Mouse (Mus musculus) liver, embryonic 14.5 days (tissue): ENCODE results near the gene Zfp983. TPM values are rescaled to one million over a fixed set of nuclear protein-coding genes. Genes with fewer than 3 reads are reported as not detected.
"Not testable (repeated sequence)": the region's sequence is repeated elsewhere in the genome, so short reads cannot be mapped to it uniquely, and the experiment has no call there.

Experiments used
- ATAC-seq: fragments of 200-750 bp; cut with Nextera tagmentation; 2 replicates; pipeline ENCODE4 v1.8.0; 2017; ENCODE audit warnings: moderate number of reproducible peaks, mild to moderate bottlenecking, moderate library complexity; ENCODE audit not compliant: insufficient read depth
- DNase-seq, 3 experiments: peaks; one replicate each; pipeline ENCODE4 v3.0.0-alpha.2; 2012 to 2013; ENCODE audit warnings: low read depth in 3 of 3, low spot score in 3 of 3
- H3K27ac ChIP-seq: fragments of 300-500 bp; sonication (generic); 2 replicates; pipeline ENCODE4 v1.5.1; 2014; ENCODE audit warnings: moderate library complexity, mild to moderate bottlenecking, control low read depth, inconsistent platforms
- H3K27me3 ChIP-seq: fragments of 300-500 bp; sonication (generic); 2 replicates; pipeline ENCODE4 v1.6.1; 2014; ENCODE audit warnings: mild to moderate bottlenecking, low read length, moderate library complexity; ENCODE audit not compliant: control insufficient read depth, insufficient read depth
- H3K36me3 ChIP-seq: fragments of 300-500 bp; sonication (generic); replicated peaks from 2 replicates; pipeline ENCODE4 v1.6.1; 2014; ENCODE audit warnings: low read depth; ENCODE audit not compliant: control insufficient read depth, insufficient read depth
- H3K4me1 ChIP-seq, 2 experiments: fragments of 200-500 bp in 1 of 2; fragments of 300-500 bp in 1 of 2; sonication (generic) in 1 of 2; replicated peaks; 2 replicates each; pipeline ENCODE4 v1.6.1; 2012 to 2014; ENCODE audit warnings: antibody characterized with exemption in 1 of 2, inconsistent platforms in 1 of 2, low read length in 1 of 2; ENCODE audit not compliant: control insufficient read depth in 2 of 2, insufficient read depth in 2 of 2
- H3K4me2 ChIP-seq: fragments of 300-500 bp; sonication (generic); 2 replicates; pipeline ENCODE4 v1.6.1; 2014; ENCODE audit warnings: low read depth, mild to moderate bottlenecking, control low read depth, moderate library complexity
- H3K4me3 ChIP-seq, 2 experiments: fragments of 200-500 bp in 1 of 2; fragments of 300-500 bp in 1 of 2; sonication (generic) in 1 of 2; 2 replicates each; pipeline ENCODE4 v1.5.1; 2012 to 2014; ENCODE audit warnings: low read depth in 2 of 2, low read length in 2 of 2, mild to moderate bottlenecking in 2 of 2, control low read depth in 1 of 2, inconsistent platforms in 1 of 2, moderate library complexity in 1 of 2; ENCODE audit not compliant: insufficient read depth in 1 of 2
- H3K9ac ChIP-seq: fragments of 300-500 bp; sonication (generic); replicated peaks from 2 replicates; pipeline ENCODE4 v1.6.1; 2014; ENCODE audit warnings: mild to moderate bottlenecking, control low read depth, moderate library complexity
- H3K9me3 ChIP-seq: fragments of 300-500 bp; sonication (generic); 2 replicates; pipeline ENCODE4 v1.6.1; 2016; ENCODE audit warnings: low read length, mixed read lengths; ENCODE audit not compliant: control insufficient read depth
- CTCF ChIP-seq: IDR thresholded peaks from 2 replicates; pipeline ENCODE4 v1.5.1; 2016; ENCODE audit warnings: antibody characterized with exemption, low read depth, control low read depth
- EP300 ChIP-seq: IDR thresholded peaks from 2 replicates; pipeline ENCODE4 v1.6.1; 2016; ENCODE audit warnings: antibody characterized with exemption, low read depth
- WGBS: fragments of 180-500 bp; shearing (Covaris S2); extraction: QIAGEN DNeasy Blood & Tissue Kit; methylation state at CpG from one replicate; pipeline ENCODE4 v1.1.7; 2014; ENCODE audit not compliant: insufficient replicate concordance; 5-methylcytosine and 5-hydroxymethylcytosine counted together
- polyA plus RNA-seq, 2 experiments: library from polyadenylated mRNA; depleted of rRNA in 1 of 2; stranded (reverse) in 1 of 2; unstranded in 1 of 2; fragments of >200 nt; fragmentation: Nextera tagmentation in 1 of 2; extraction: Ambion mirVana in 1 of 2; gene quantifications; 2 replicates each; pipeline versions ENCODE4 v1.2.1 to v1.2.3; 2012 to 2014

The Zfp983 gene
- polyA plus RNA-seq, 2 experiments = 0.78 to 1.3 TPM

DNA sequence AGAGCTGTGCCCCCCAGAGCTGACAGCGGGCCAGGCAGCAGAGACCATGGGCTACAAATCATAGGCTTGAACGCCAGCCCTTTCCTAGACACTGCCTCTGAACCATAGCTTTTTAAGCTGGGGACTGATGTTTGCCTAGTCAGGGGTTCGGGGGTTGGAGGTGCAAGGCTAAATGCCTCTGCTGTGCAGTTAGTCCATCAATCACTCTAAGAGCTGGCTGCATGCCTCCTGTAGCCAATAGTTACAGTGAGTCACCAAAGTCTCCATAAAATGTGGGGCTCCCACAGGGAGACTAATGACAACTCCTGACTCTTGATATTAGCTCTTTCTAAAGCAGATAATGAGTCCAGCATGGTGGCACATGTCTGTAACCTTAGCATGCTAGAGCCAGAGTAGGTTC, 1.6 kb upstream of the Zfp983 start:
- H3K9ac ChIP-seq = no peak overlapping the region
- no peaks in the 10 kb centered on the region for H3K36me3 ChIP-seq
- no peak overlapping the region for H3K27ac ChIP-seq
- peaks cover 0 to 8% of the 10 kb centered on the region in 2 experiments; a peak in 3 of 4 replicates for H3K4me1 ChIP-seq
- 60% methylated on average over 3 of the region's 3 CpGs for WGBS
- no peak overlapping the region for H3K4me3 ChIP-seq
- no peaks in the 10 kb centered on the region for H3K9me3 ChIP-seq
- no peak overlapping the region for H3K4me2 ChIP-seq
- TF ChIP-seq CTCF = no peak
- TF ChIP-seq EP300 = no peak
- no peaks in the 10 kb centered on the region for H3K27me3 ChIP-seq
- no peak for ATAC-seq
- no peak for DNase-seq

DNA sequence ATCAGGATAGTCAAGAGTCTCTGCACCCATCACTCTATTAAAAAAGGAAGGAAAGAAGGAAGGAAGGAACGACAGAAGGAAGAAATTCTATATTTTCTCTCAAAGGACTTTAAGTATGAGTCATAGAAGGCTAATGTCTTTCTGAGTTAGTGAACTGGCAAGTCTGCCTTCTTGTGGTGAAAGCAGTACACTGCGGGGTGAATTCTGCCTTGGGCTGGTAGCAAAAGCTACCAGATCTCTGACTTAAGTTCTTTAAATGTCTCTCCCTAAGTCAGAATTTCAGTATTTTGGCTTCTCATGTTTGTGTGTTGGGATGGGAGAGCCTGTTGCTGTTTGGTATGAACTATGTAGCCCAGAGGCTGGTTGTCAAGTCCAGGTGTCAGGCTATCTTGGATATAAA, 488 bp upstream of the Zfp983 start:
- Histone ChIP-seq H3K27me3 (no peaks in the 10 kb centered on the region), H3K9ac (peak overlapping the region; percentile 48), H3K4me3 (peak overlapping the region; percentile 60 to 94), H3K4me2 (peak overlapping the region; percentile 62), H3K27ac (peak overlapping the region; percentile 57), H3K9me3 (no peaks in the 10 kb centered on the region), H3K36me3 (no peaks in the 10 kb centered on the region), H3K4me1 (peaks cover 0 to 8% of the 10 kb centered on the region in 2 experiments; a peak in 3 of 4 replicates)
- 22% methylated on average over 2 of the region's 2 CpGs for WGBS
- peak; percentile 53; the same call in 1 of the 2 replicates for ATAC-seq
- peak; percentile 41 to 50 (median 41) for DNase-seq
- TF ChIP-seq CTCF (peak; percentile 56), EP300 (no peak)

- Histone ChIP-seq H3K4me3 (peak overlapping the region; percentile 30 to 65; a peak in 2 of 4 replicates), H3K27ac (peak overlapping the region; percentile 79), H3K9ac (peak overlapping the region; percentile 59; the same call in 1 of the 2 replicates), H3K4me1 (peaks cover 9 to 10% of the 10 kb centered on the region in 2 experiments), H3K4me2 (peak overlapping the region; percentile 74)
- TF ChIP-seq EP300 = peak; percentile 68
- H3K9me3 ChIP-seq, H3K36me3 ChIP-seq, H3K27me3 ChIP-seq: not testable (repeated sequence)
- ATAC-seq (peak; percentile 51), DNase-seq (peak; percentile 46 to 67 (median 61))
- 0% methylated on average over 1 of the region's 1 CpGs for WGBS
Measured at GRCm38 (mm10) chr17:21678826-21679225, 28.4 kb downstream of the Zfp983 start.

DNA sequence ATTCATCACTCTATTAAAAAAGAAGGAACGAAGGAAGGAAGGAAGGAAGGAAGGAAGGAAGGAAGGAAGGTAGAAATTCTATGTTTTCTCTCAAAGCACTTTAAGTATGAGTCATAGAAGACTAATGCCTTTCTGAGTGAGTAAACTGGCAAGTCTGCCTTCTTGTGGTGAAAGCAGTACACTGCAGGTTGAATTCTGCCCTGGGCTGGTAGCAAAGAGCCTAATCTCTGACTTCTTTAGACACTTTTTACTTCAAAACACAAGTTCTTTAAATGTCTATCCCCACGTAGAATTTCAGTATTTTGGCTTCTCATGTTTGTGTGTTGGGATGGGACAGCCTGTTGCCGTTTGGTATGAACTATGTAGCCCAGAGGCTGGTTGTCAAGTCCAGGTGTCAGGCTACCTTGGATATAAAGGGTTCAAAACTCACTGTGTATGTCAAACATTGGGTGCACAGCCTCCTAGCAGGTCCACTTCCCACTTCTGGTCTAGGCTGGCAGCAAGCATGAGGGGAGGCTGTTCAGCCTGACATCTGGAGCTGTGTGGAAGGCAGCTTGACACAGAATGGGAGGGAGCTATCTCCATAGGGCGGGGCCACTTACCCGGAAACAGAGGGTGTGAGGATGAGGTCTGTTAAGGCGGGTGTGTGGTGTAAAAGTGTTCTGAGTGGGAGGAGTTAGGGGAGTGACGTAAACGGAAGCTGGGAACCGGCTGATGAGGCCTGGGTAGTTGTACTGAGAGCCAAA, 29.0 kb downstream of the Zfp983 start:
- peaks cover 9 to 10% of the 10 kb centered on the region in 2 experiments for H3K4me1 ChIP-seq
- H3K9ac ChIP-seq = peak overlapping the region; percentile 59
- H3K4me3 ChIP-seq = peak overlapping the region; percentile 65 to 98
- no peaks in the 10 kb centered on the region; the same call in 1 of the 2 replicates for H3K36me3 ChIP-seq
- 2% methylated on average over 9 of the region's 9 CpGs for WGBS
- no peaks in the 10 kb centered on the region for H3K9me3 ChIP-seq
- ATAC-seq (peak; percentile 100), DNase-seq (peak; percentile 93 to 95 (median 93))
- no peaks in the 10 kb centered on the region for H3K27me3 ChIP-seq
- peak overlapping the region; percentile 74 for H3K4me2 ChIP-seq
- TF ChIP-seq EP300 (no peak), CTCF (peak; percentile 79)
- H3K27ac ChIP-seq = peak overlapping the region; percentile 79

DNA sequence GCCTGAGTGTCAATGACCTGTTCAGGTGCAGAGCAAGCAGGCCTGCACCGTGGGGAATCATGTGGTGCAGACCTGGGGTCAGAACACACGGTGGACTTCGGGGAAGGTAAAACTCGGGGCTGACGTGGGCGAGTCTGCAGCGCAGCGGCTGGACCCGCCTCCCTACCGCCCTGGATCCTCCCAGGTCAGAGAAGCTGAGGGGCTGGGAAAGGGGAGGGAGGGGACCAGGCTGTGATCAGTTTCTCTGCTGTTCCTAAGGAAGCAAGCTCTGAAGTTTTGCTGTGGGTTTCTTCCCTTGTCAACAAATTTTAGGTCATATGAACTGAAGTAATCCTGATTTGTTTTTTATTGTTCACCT, 29.6 kb downstream of the Zfp983 start:
- Histone ChIP-seq H3K9ac (peak overlapping the region; percentile 59), H3K4me2 (peak overlapping the region; percentile 74), H3K4me1 (peaks cover 9 to 10% of the 10 kb centered on the region in 2 experiments), H3K4me3 (peak overlapping the region; percentile 65 to 98)
- H3K9me3 ChIP-seq, H3K27me3 ChIP-seq, H3K27ac ChIP-seq, H3K36me3 ChIP-seq: not testable (repeated sequence)
- DNase-seq (peak in 1 of 3 experiments; percentile 23), ATAC-seq (peak; percentile 78)
- WGBS = 0% methylated on average over 10 of the region's 10 CpGs
